Mouse (Mus musculus) spleen, adult 12 weeks (tissue): Measurements from ENCODE around the gene Xrn2.
"Not testable (repeated sequence)": the region's sequence is repeated elsewhere in the genome, so short reads cannot be mapped to it uniquely, and the experiment has no call there.

Experiments
- DNase-seq: peaks from one replicate; pipeline ENCODE4 v3.0.0; 2022; ENCODE audit warnings: low spot score

Xrn2 gene

GRCm38 (mm10) chr2:147012623-147013184 is at the start of gene Xrn2:
TSS of gene Xrn2 (plus strand) at chr2:147012996.
- peak; percentile 92 for DNase-seq

GRCm38 (mm10) chr2:146975024-146975423 is 37.8 kb upstream of the Xrn2 start:
- no peak for DNase-seq

- DNase-seq: no peak
These were observed 37.3 kb upstream of the Xrn2 start for GRCm38 (mm10) chr2:146975453-146976028.

GRCm38 (mm10) chr2:146982786-146983185 is 30.0 kb upstream of the Xrn2 start:
- DNase-seq: no peak

GRCm38 (mm10) chr2:146984831-146985230 is 28.0 kb upstream of the Xrn2 start:
- DNase-seq: no peak

GRCm38 (mm10) chr2:146985807-146986206 is 27.0 kb upstream of the Xrn2 start:
- no peak for DNase-seq

GRCm38 (mm10) chr2:146986429-146986828 is 26.4 kb upstream of the Xrn2 start:
- no peak for DNase-seq

- no peak for DNase-seq
These were observed 5.5 kb upstream of the Xrn2 start for GRCm38 (mm10) chr2:147007265-147007664.

GRCm38 (mm10) chr2:147009084-147009483 is 3.7 kb upstream of the Xrn2 start:
- DNase-seq: no peak

- DNase-seq: no peak
These were observed 2.7 kb upstream of the Xrn2 start for GRCm38 (mm10) chr2:147010141-147010540.

- DNase-seq: no peak
These were observed 1.8 kb upstream of the Xrn2 start for GRCm38 (mm10) chr2:147010952-147011351.

- no peak for DNase-seq
These were observed 1.2 kb upstream of the Xrn2 start for GRCm38 (mm10) chr2:147011474-147012140.

- DNase-seq: no peak
These were observed 614 bp upstream of the Xrn2 start for GRCm38 (mm10) chr2:147012141-147012622.

- peak; percentile 62 for DNase-seq
These were observed 586 bp downstream of the Xrn2 start for GRCm38 (mm10) chr2:147013194-147013969.

GRCm38 (mm10) chr2:147014101-147014886 is 1.5 kb downstream of the Xrn2 start:
- DNase-seq: no peak

GRCm38 (mm10) chr2:147022041-147022440 is 9.2 kb downstream of the Xrn2 start:
- not testable (repeated sequence) for DNase-seq

- DNase-seq: no peak
These were observed 10.3 kb downstream of the Xrn2 start for GRCm38 (mm10) chr2:147023067-147023466.

- DNase-seq: no peak
These were observed 10.8 kb downstream of the Xrn2 start for GRCm38 (mm10) chr2:147023560-147023959.

- no peak for DNase-seq
These were observed 20.3 kb downstream of the Xrn2 start for GRCm38 (mm10) chr2:147033065-147033464.

GRCm38 (mm10) chr2:147035864-147036263 is 23.1 kb downstream of the Xrn2 start:
- DNase-seq: no peak

GRCm38 (mm10) chr2:147047051-147047450 is 34.3 kb downstream of the Xrn2 start:
- DNase-seq: no peak
